Mouse (Mus musculus): ENCODE data around the gene Slc25a11. TPM values are rescaled to one million over a fixed set of nuclear protein-coding genes. Genes with fewer than 3 reads are reported as not detected.

Slc25a11 gene
- polyA plus RNA-seq, 1 experiment from 2014 or later: 171 TPM

- peak; percentile 24; the same call in 1 of the 2 replicates for ATAC-seq (ENCODE audit: insufficient number of reproducible peaks, low FRiP score, low TSS enrichment, low read depth)
- Histone ChIP-seq H3K9ac (peak overlapping the region; percentile 29), H3K27ac (replicated peaks) (peak overlapping the region; percentile 99), H3K27me3 (no peaks in the 10 kb centered on the region), H3K36me3 (peaks cover 18% of the 10 kb centered on the region; the same call in 1 of the 2 replicates), H3K9me3 (replicated peaks) (no peaks in the 10 kb centered on the region), H3K4me2 (replicated peaks) (peak overlapping the region; percentile 91), H3K4me1 (peaks cover 48% of the 10 kb centered on the region), H3K4me3 (replicated peaks) (peak overlapping the region; percentile 100)
- WGBS: 6% methylated on average over 16 of the region's 16 CpGs
These were observed 9.2 kb upstream of the Slc25a11 start for GRCm38 (mm10) chr11:70656456-70656927.

GRCm38 (mm10) chr11:70655571-70656455, 8.5 kb upstream of the Slc25a11 start:
- under 1% methylated on average over 61 of the region's 61 CpGs for WGBS
- H3K4me3 ChIP-seq (replicated peaks): peak overlapping the region; percentile 100
- peaks cover 21% of the 10 kb centered on the region for H3K36me3 ChIP-seq
- peaks cover 55% of the 10 kb centered on the region for H3K4me1 ChIP-seq
- no peaks in the 10 kb centered on the region for H3K9me3 ChIP-seq (replicated peaks)
- H3K9ac ChIP-seq: peak overlapping the region; percentile 29
- peak overlapping the region; percentile 91 for H3K4me2 ChIP-seq (replicated peaks)
- H3K27ac ChIP-seq (replicated peaks): peak overlapping the region; percentile 99
- no peaks in the 10 kb centered on the region for H3K27me3 ChIP-seq
- peak; percentile 27; the same call in 1 of the 2 replicates for ATAC-seq (ENCODE audit: insufficient number of reproducible peaks, low FRiP score, low TSS enrichment, low read depth)

GRCm38 (mm10) chr11:70654923-70655570, 7.8 kb upstream of the Slc25a11 start:
- H3K4me3 ChIP-seq (replicated peaks): peak overlapping the region; percentile 100
- H3K9ac ChIP-seq: peak overlapping the region; percentile 29
- H3K9me3 ChIP-seq (replicated peaks): no peaks in the 10 kb centered on the region
- ATAC-seq (ENCODE audit: insufficient number of reproducible peaks, low FRiP score, low TSS enrichment, low read depth): peak; percentile 76
- peaks cover 60% of the 10 kb centered on the region for H3K4me1 ChIP-seq
- no peaks in the 10 kb centered on the region for H3K27me3 ChIP-seq
- H3K4me2 ChIP-seq (replicated peaks): peak overlapping the region; percentile 91
- peak overlapping the region; percentile 99 for H3K27ac ChIP-seq (replicated peaks)
- WGBS: under 1% methylated on average over 48 of the region's 48 CpGs
- H3K36me3 ChIP-seq: peaks cover 24% of the 10 kb centered on the region

GRCm38 (mm10) chr11:70654198-70654922, 7.1 kb upstream of the Slc25a11 start, which contains the start of gene Pfn1:
Gene Pfn1, minus strand, starts transcription at chr11:70654644.
- peaks cover 31% of the 10 kb centered on the region for H3K36me3 ChIP-seq
- H3K4me1 ChIP-seq: peaks cover 65% of the 10 kb centered on the region
- H3K4me2 ChIP-seq (replicated peaks): peak within 1 kb of the TSS; percentile 91
- no peaks in the 10 kb centered on the region for H3K27me3 ChIP-seq
- no peaks in the 10 kb centered on the region for H3K9me3 ChIP-seq (replicated peaks)
- under 1% methylated on average over 61 of the region's 61 CpGs for WGBS
- peak; percentile 52; the same call in 1 of the 2 replicates for ATAC-seq (ENCODE audit: insufficient number of reproducible peaks, low FRiP score, low TSS enrichment, low read depth)
- peak within 1 kb of the TSS; percentile 99 for H3K27ac ChIP-seq (replicated peaks)
- H3K9ac ChIP-seq: peak within 1 kb of the TSS; percentile 99
- H3K4me3 ChIP-seq (replicated peaks): peak within 1 kb of the TSS; percentile 100

GRCm38 (mm10) chr11:70653345-70654197, 6.3 kb upstream of the Slc25a11 start:
- peak; percentile 40; the same call in 1 of the 2 replicates for ATAC-seq (ENCODE audit: insufficient number of reproducible peaks, low FRiP score, low TSS enrichment, low read depth)
- WGBS: under 1% methylated on average over 63 of the region's 63 CpGs
- Histone ChIP-seq H3K9ac (peak overlapping the region; percentile 99), H3K27me3 (no peaks in the 10 kb centered on the region), H3K4me3 (replicated peaks) (peak overlapping the region; percentile 100), H3K36me3 (peaks cover 36% of the 10 kb centered on the region), H3K4me1 (peaks cover 70% of the 10 kb centered on the region), H3K9me3 (replicated peaks) (no peaks in the 10 kb centered on the region), H3K4me2 (replicated peaks) (peak overlapping the region; percentile 91), H3K27ac (replicated peaks) (peak overlapping the region; percentile 99)

GRCm38 (mm10) chr11:70652884-70653344, 5.6 kb upstream of the Slc25a11 start:
- Histone ChIP-seq H3K9me3 (replicated peaks) (no peaks in the 10 kb centered on the region), H3K9ac (peak overlapping the region; percentile 99), H3K27ac (replicated peaks) (peak overlapping the region; percentile 99), H3K27me3 (no peaks in the 10 kb centered on the region), H3K4me2 (replicated peaks) (peak overlapping the region; percentile 91), H3K4me3 (replicated peaks) (peak overlapping the region; percentile 100), H3K4me1 (peaks cover 72% of the 10 kb centered on the region), H3K36me3 (peaks cover 36% of the 10 kb centered on the region)
- WGBS: 36% methylated on average over 6 of the region's 6 CpGs
- no peak for ATAC-seq (ENCODE audit: insufficient number of reproducible peaks, low FRiP score, low TSS enrichment, low read depth)

GRCm38 (mm10) chr11:70652029-70652883, 5.0 kb upstream of the Slc25a11 start:
- H3K36me3 ChIP-seq: peaks cover 36% of the 10 kb centered on the region
- peak overlapping the region; percentile 91 for H3K4me2 ChIP-seq (replicated peaks)
- H3K27ac ChIP-seq (replicated peaks): peak overlapping the region; percentile 99
- H3K4me3 ChIP-seq (replicated peaks): peak overlapping the region; percentile 100
- H3K9ac ChIP-seq: peak overlapping the region; percentile 24; the same call in 1 of the 2 replicates
- 32% methylated on average over 12 of the region's 12 CpGs for WGBS
- no peaks in the 10 kb centered on the region for H3K9me3 ChIP-seq (replicated peaks)
- no peaks in the 10 kb centered on the region for H3K27me3 ChIP-seq
- no peak for ATAC-seq (ENCODE audit: insufficient number of reproducible peaks, low FRiP score, low TSS enrichment, low read depth)
- H3K4me1 ChIP-seq: peaks cover 68% of the 10 kb centered on the region

GRCm38 (mm10) chr11:70651391-70651790, 4.1 kb upstream of the Slc25a11 start:
- Histone ChIP-seq H3K4me2 (replicated peaks) (no peak overlapping the region), H3K9me3 (replicated peaks) (no peaks in the 10 kb centered on the region), H3K27ac (replicated peaks) (peak overlapping the region; percentile 69; the same call in 1 of the 2 replicates), H3K36me3 (peaks cover 36% of the 10 kb centered on the region), H3K27me3 (no peaks in the 10 kb centered on the region), H3K4me3 (replicated peaks) (peak overlapping the region; percentile 100; the same call in 1 of the 2 replicates), H3K9ac (no peak overlapping the region), H3K4me1 (peaks cover 59% of the 10 kb centered on the region)
- no peak for ATAC-seq (ENCODE audit: insufficient number of reproducible peaks, low FRiP score, low TSS enrichment, low read depth)
- 58% methylated on average over 2 of the region's 2 CpGs for WGBS

- no peak for ATAC-seq (ENCODE audit: insufficient number of reproducible peaks, low FRiP score, low TSS enrichment, low read depth)
- H3K27ac ChIP-seq (replicated peaks): peak overlapping the region; percentile 69
- 70% methylated on average over 12 of the region's 12 CpGs for WGBS
- peaks cover 59% of the 10 kb centered on the region for H3K4me1 ChIP-seq
- H3K9me3 ChIP-seq (replicated peaks): no peaks in the 10 kb centered on the region
- no peaks in the 10 kb centered on the region for H3K27me3 ChIP-seq
- peak overlapping the region; percentile 7; the same call in 1 of the 2 replicates for H3K4me3 ChIP-seq (replicated peaks)
- peaks cover 38% of the 10 kb centered on the region for H3K36me3 ChIP-seq
- H3K4me2 ChIP-seq (replicated peaks): 0 out of 2 replicates have a peak overlapping the region, but pooled peaks have one; percentile 8
- no peak overlapping the region for H3K9ac ChIP-seq
These were observed 3.3 kb upstream of the Slc25a11 start for GRCm38 (mm10) chr11:70650322-70651175.
